Mouse (Mus musculus) heart, postnatal 36 days (tissue): ENCODE results near the gene Emp1. TPM values are rescaled to one million over a fixed set of nuclear protein-coding genes. Genes with fewer than 3 reads are reported as not detected.
A peak's percentile ranks its signal among the peaks of the same experiment; 100 is the strongest.

Experiments used
- DNase-seq, 2 experiments: peaks; one replicate each; pipeline ENCODE4 v3.0.0; 2021 to 2022
- intact Hi-C: fragments of 180-260 bp; cut with DNase I; formaldehyde crosslinking; loops from one replicate; pipeline ENCODE4 v1.15.1; 2025
- total RNA-seq, 2 experiments: library from RNA; stranded (reverse); gene quantifications; 2 replicates each; pipeline ENCODE4 v1.2.3; 2021

Gene Emp1
- total RNA-seq, 2 experiments from 2014 or later: 46.9 to 53.3 TPM

- DNase-seq: peak; percentile 36 to 61
- intact Hi-C loops: loop anchor here (2.0 kb wide), 1 partner anchor 310 kb away; no protein-coding TSS in a partner anchor
Measured at GRCm38 (mm10) chr6:135398801-135399200, 36.5 kb downstream of the Emp1 start.

GRCm38 (mm10) chr6:135400306-135400705 lies 38.0 kb downstream of the Emp1 start:
- intact Hi-C loops: loop anchor here (1.0 kb wide), 2 partner anchors 151 to 252 kb away; no protein-coding TSS in a partner anchor
- DNase-seq: peak; percentile 72 to 79

GRCm38 (mm10) chr6:135405093-135405492 lies 42.7 kb downstream of the Emp1 start:
- intact Hi-C loops: no loop called here
- DNase-seq: no peak

- intact Hi-C loops: no loop called here
- no peak for DNase-seq
Measured at GRCm38 (mm10) chr6:135407323-135407722, 45.0 kb downstream of the Emp1 start.

GRCm38 (mm10) chr6:135411712-135412319 lies 49.5 kb downstream of the Emp1 start:
- intact Hi-C loops: no loop called here
- no peak for DNase-seq

GRCm38 (mm10) chr6:135412649-135413048 lies 50.3 kb downstream of the Emp1 start:
- DNase-seq: no peak
- intact Hi-C loops: no loop called here

- intact Hi-C loops: no loop called here
- DNase-seq: peak; percentile 8 to 30
Measured at GRCm38 (mm10) chr6:135417459-135417858, 55.1 kb downstream of the Emp1 start.

GRCm38 (mm10) chr6:135418223-135418824 lies 56.0 kb downstream of the Emp1 start:
- no peak for DNase-seq
- intact Hi-C loops: no loop called here

- no peak for DNase-seq
- intact Hi-C loops: no loop called here
Measured at GRCm38 (mm10) chr6:135428246-135428645, 65.9 kb downstream of the Emp1 start.

GRCm38 (mm10) chr6:135429268-135429909 lies 67.0 kb downstream of the Emp1 start:
- intact Hi-C loops: no loop called here
- DNase-seq: no peak

GRCm38 (mm10) chr6:135430441-135430970 lies 68.2 kb downstream of the Emp1 start:
- no peak for DNase-seq
- intact Hi-C loops: no loop called here

Other genes starting within 250 kb of the Emp1 start
- not detected for gene Gprc5d, start 244.3 kb upstream of the Emp1 start, total RNA-seq
- gene Fam234b, start 164.6 kb upstream of the Emp1 start, total RNA-seq: 1 to 10 TPM; 7.0 to 9.2 TPM
- 10 to 100 TPM; 50.3 to 53.5 TPM for gene Hebp1, start 164.5 kb upstream of the Emp1 start, total RNA-seq
- gene Gsg1, start 108.2 kb upstream of the Emp1 start, total RNA-seq: under 1 TPM; 0.24 to 0.47 TPM
- gene Pbp2, start 52.1 kb upstream of the Emp1 start, total RNA-seq: not detected